ENCODE assay signal across 8 mouse cellular contexts in the genomic region with DNA sequence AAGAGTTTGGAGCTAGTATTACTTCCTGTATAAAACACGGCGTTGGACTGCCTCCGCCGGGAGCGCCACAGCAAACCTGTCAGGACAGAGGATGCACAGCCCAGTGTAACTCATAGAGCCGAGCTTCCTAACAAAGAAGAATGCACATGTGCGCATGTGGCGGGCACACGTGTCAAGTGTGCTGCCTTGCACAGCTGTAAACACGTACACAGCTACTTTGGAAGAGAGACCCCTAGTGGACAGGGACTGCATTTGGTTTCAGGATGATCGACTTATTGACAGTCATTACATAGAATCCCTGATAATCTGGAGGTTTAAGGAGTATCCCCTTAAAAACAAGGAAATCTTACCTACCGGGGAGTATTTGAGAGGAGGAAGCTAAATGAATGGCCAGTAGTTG. TPM values are rescaled to one million over a fixed set of nuclear protein-coding genes. Genes with fewer than 3 reads are reported as not detected.
A peak's percentile ranks its signal among the peaks of the same experiment; 100 is the strongest.
DNase-seq lines count a peak whose midpoint lies in the region; ATAC-seq and TF ChIP-seq lines count a peak whose summit lies in the region.
"Not testable (repeated sequence)": the region's sequence is repeated elsewhere in the genome, so short reads cannot be mapped to it uniquely, and the experiment has no call there.

No protein-coding gene starts in this region.

- H3K27ac ChIP-seq in cortical plate, adult 2 months (ENCODE audit: insufficient read depth, low read length); forebrain, embryonic 16.5 days (ENCODE audit: low read length); hindbrain, embryonic 11.5 days (ENCODE audit: low read depth, low read length); kidney, embryonic 15.5 days: not testable (repeated sequence)

- peak; percentile 70 for ATAC-seq in forebrain, embryonic 16.5 days
- ATAC-seq in hindbrain, embryonic 11.5 days (ENCODE audit: low FRiP score), result peak; percentile 51; the same call in 1 of the 2 replicates
- ATAC-seq in kidney, embryonic 15.5 days (replicated peaks; ENCODE audit: low FRiP score), result peak; percentile 64; the same call in 1 of the 2 replicates

- 47% methylated on average over 7 of the region's 12 CpGs for WGBS in forebrain, embryonic 16.5 days
- 70% methylated on average over 7 of the region's 12 CpGs for WGBS in hindbrain, embryonic 11.5 days
- 67% methylated on average over 8 of the region's 12 CpGs for WGBS in kidney, embryonic 15.5 days
- WGBS in lung, adult 2 months, result 37% methylated on average over 7 of the region's 12 CpGs

- H3K36me3 ChIP-seq in forebrain, embryonic 16.5 days (ENCODE audit: control insufficient read depth, insufficient read depth), result peaks cover 28% of the 10 kb centered on the region
- not testable (repeated sequence) for H3K36me3 ChIP-seq in hindbrain, embryonic 11.5 days (ENCODE audit: control insufficient read depth, insufficient read depth, low read length)
- peaks cover 89% of the 10 kb centered on the region for H3K36me3 ChIP-seq in kidney, embryonic 15.5 days

- not testable (repeated sequence) for H3K4me2 ChIP-seq in forebrain, embryonic 16.5 days (ENCODE audit: low read length); hindbrain, embryonic 11.5 days (replicated peaks; ENCODE audit: low read depth, low read length); kidney, embryonic 15.5 days

- H3K4me3 ChIP-seq in cortical plate, adult 2 months (ENCODE audit: insufficient read depth, low read length); forebrain, embryonic 16.5 days (replicated peaks; ENCODE audit: low read length); hindbrain, embryonic 11.5 days (ENCODE audit: low read depth, low read length); kidney, embryonic 15.5 days (replicated peaks); lung, adult 2 months (replicated peaks; ENCODE audit: extremely low read depth, low read depth, low read length): not testable (repeated sequence)

- peak; percentile 77 for DNase-seq in NIH3T3 (ENCODE audit: low read depth)
- peak; percentile 72 for DNase-seq in hindbrain, embryonic 11.5 days (ENCODE audit: low spot score)
- not testable (repeated sequence) for DNase-seq in lung, adult 2 months
- peak; percentile 67 for DNase-seq in naive thymus-derived CD4-positive, alpha-beta T cell, adult 2 months (ENCODE audit: low read depth)
- DNase-seq in thymus, postnatal 4 days, result peak; percentile 42

- TF ChIP-seq CTCF in cortical plate, adult 2 months (IDR thresholded peaks at IDR 0.05; ENCODE audit: extremely low read depth, insufficient read depth, low read length), result peak; percentile 37; the same call in 1 of the 2 replicates
- TF ChIP-seq CTCF in lung, adult 2 months (IDR thresholded peaks at IDR 0.05; ENCODE audit: insufficient read depth, low read length), result peak; percentile 45

- H3K9ac ChIP-seq in forebrain, embryonic 16.5 days (replicated peaks; ENCODE audit: low read depth, low read length); hindbrain, embryonic 11.5 days (ENCODE audit: low read depth, low read length); kidney, embryonic 15.5 days: not testable (repeated sequence)

- H3K4me1 ChIP-seq in cortical plate, adult 2 months (ENCODE audit: control insufficient read depth, insufficient read depth, low read length); forebrain, embryonic 16.5 days (replicated peaks; ENCODE audit: control insufficient read depth, insufficient read depth, low read length); hindbrain, embryonic 11.5 days (replicated peaks; ENCODE audit: control insufficient read depth, insufficient read depth, low read length); kidney, embryonic 15.5 days; lung, adult 2 months (ENCODE audit: control insufficient read depth, insufficient read depth, low read length): not testable (repeated sequence)

- not testable (repeated sequence) for H3K27me3 ChIP-seq in forebrain, embryonic 16.5 days (replicated peaks; ENCODE audit: control insufficient read depth, insufficient read depth, low read length); hindbrain, embryonic 11.5 days (ENCODE audit: control insufficient read depth, insufficient read depth, low read length); kidney, embryonic 15.5 days

- not testable (repeated sequence) for H3K9me3 ChIP-seq in forebrain, embryonic 16.5 days (ENCODE audit: control insufficient read depth, low read length); hindbrain, embryonic 11.5 days (ENCODE audit: control insufficient read depth, low read length); kidney, embryonic 15.5 days (replicated peaks)

- TF ChIP-seq POLR2A in cortical plate, adult 2 months (IDR thresholded peaks at IDR 0.05; ENCODE audit: extremely low read depth, insufficient read depth, low read length); lung, adult 2 months (IDR thresholded peaks at IDR 0.05; ENCODE audit: borderline replicate concordance, extremely low read depth, low read depth, low read length): not testable (repeated sequence)

RNA-seq across cellular contexts. Expression of a gene that starts 15.3 kb away (rescaled TPM):
- polyA plus RNA-seq in cortical plate, adult 2 months (2012; rRNA removed), result 0.13 and 0.17 TPM in 2 replicates
- 13.8 and 14.8 TPM in 2 replicates for polyA plus RNA-seq in forebrain, embryonic 16.5 days (2015; fragmentation: Nextera tagmentation; extraction: Ambion mirVana)
- polyA plus RNA-seq in hindbrain, embryonic 11.5 days (2014; fragmentation: Nextera tagmentation; extraction: Ambion mirVana), result 28.6 and 30.8 TPM in 2 replicates
- polyA plus RNA-seq in kidney, embryonic 15.5 days (2015; fragmentation: Nextera tagmentation; extraction: Ambion mirVana), result 26.5 and 29.5 TPM in 2 replicates
- 0.40 TPM in 2 replicates for polyA plus RNA-seq in lung, adult 2 months (2012; rRNA removed)

Comparison
In these comparisons a context has a peak if more than half of its experiments do, and no peak if none do; other contexts are left out.
1. RNA of a gene that starts 15.3 kb away (polyA plus RNA-seq): 28.6 to 30.8 TPM in hindbrain, embryonic 11.5 days, 26.5 to 29.5 TPM in kidney, embryonic 15.5 days and 13.8 to 14.8 TPM in forebrain, embryonic 16.5 days; 0.40 TPM in lung, adult 2 months and 0.13 to 0.17 TPM in cortical plate, adult 2 months; every median in the first group is over 10 times any median in the second.
2. Peak in every context shown above with its lines, with median percentiles within 50 percentile points of each other: ATAC-seq.